Mouse (Mus musculus) cerebellum, postnatal 10 days (tissue): Measurements from ENCODE around the gene Snap25.

Source experiments
- DNase-seq, 2 experiments: peaks; one replicate each; pipeline ENCODE4 v3.0.0; 2021; ENCODE audit warnings: mixed read lengths in 2 of 2

The Snap25 gene

DNA sequence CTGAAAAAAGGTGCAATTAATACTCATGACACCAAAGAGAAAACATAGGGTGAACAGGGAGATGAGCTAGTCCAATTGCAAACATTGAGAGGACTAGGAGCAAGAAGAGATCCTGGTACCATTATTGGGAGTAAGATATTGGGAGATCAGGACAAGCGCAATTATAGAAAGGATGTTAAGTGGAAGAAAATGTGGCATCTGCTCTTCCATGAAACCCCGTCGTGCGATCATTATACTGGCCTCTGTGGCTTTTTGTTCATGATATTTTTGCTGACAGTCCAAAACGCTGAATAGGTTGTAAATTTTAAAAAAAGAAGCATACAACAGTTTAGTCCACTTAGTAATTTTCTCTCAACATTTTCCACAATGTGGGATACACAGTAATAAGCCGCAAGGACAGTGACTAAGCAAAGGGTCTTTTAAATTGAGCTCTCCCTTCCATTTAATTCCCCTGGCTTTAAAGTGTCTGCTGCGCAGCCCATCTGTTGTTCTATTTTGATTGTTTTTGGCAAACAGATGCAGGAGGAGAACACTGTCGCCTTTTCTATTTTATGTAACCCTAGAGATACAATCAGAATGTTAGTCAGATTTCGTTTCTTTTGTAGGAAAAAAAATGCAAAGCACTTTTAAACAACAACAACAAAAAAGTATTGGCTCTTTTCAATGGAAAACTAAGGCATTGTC, 103.6 kb downstream of the Snap25 start:
- peak; percentile 69 to 72 for DNase-seq

DNA sequence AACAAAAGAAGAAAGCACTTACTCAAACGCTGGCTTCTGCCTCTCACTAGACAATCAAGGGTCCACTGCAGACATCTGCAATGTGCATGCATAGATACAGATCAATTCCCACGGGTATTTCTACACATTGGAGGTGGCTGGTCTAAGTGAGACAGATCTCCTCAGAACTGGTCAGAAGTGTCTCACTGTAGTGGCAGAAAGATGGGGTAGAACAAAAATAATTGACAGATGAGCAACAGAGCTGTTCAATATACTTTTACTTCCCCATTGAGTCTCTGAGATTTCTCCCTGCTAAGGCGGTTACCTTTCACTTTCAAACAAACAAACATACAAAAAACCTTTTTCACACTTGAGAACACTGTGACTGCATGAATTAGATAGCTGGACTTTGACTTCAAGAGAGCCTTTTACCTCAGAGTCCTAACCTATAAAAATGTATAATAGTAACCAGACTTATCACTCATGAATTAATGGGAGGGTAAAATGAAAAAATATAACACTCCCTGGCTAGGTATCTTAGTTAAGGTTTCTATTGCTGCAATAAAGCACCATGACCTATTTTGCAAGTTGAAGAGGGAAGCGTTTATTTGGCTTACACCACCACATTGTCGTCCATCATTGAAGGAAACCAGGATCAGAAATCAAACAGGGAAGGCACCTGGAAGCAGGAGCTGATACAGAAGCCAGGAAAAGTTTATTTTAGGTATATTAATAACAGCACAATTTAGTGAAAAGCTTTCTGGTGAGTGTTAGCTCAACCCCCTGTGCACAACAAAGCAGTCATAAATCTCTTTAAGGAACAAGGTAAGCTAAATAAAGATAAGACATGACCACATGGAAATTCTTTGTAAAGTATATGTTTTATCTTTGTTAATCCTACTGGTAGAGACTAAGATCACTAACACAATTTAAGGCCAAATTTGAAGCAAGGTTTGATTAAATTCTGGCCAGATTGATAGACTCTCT, 110.8 kb downstream of the Snap25 start:
- no peak for DNase-seq

DNA sequence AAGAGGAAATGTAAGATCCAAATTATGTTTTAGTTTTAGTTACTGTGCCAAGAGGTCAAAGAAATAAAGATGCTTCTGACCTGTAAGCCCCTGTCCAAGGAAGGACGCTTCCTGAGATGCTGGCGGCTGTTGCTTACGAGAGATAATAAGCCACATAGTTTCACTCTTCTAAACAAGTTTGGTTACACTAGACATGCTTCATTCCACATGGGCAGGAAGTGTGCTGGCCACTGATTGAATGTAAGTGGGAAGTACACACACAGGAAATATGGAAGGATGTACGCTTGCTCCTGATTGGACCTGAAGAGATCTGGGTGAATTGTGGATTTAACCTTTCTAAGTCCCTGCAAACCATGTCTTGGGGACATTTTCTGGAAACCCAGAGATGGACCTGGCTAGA, 114.4 kb downstream of the Snap25 start:
- no peak for DNase-seq
